Mouse (Mus musculus) olfactory bulb, adult 2 months (tissue): Measurements from ENCODE around the gene Cmtm2b.

ENCODE experiments used
- CTCF ChIP-seq: fragments of 200-500 bp; IDR thresholded peaks from 2 replicates; pipeline ENCODE4 v1.5.1; 2012; ENCODE audit warnings: low read depth, mild to moderate bottlenecking, low read length, moderate library complexity; ENCODE audit not compliant: insufficient read depth
- POLR2A ChIP-seq: fragments of 200-500 bp; IDR thresholded peaks from 2 replicates; pipeline ENCODE4 v1.6.1; 2012; ENCODE audit warnings: mild to moderate bottlenecking, low read depth, low read length, moderate library complexity; ENCODE audit not compliant: insufficient read depth

DNA sequence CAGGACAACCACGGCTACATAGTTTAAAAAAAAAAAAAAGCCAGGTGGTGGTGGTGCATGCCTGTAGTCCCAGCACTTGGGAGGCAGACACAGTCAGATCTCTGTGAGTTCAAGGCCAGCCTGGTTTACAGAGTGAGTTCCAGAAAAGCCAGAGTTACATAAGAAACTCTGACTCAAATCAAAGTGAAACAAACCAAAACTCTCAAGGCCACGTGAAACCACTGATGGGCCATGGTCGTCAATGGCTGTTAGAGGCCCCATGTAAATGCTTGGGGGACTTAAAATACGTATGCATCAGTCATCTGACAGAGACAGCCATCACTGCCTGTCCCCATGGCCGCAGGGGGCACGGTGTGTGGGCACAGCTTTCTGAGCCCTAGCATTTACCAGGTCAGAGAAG is 49.1 kb downstream of the Cmtm2b start:
- TF ChIP-seq POLR2A, result no peak
- no peak for TF ChIP-seq CTCF
